Mouse (Mus musculus): ENCODE results near the gene Zmiz2. TPM values are rescaled to one million over a fixed set of nuclear protein-coding genes. Genes with fewer than 3 reads are reported as not detected.

The Zmiz2 gene
- polyA plus RNA-seq, 1 experiment: 51.5 TPM

GRCm38 (mm10) chr11:6402515-6403510 is 13.9 kb downstream of the Zmiz2 start:
- no peak overlapping the region for H3K4me3 ChIP-seq (ENCODE audit: low read depth, low read length)
- peaks cover 3% of the 10 kb centered on the region for H3K4me1 ChIP-seq (ENCODE audit: control insufficient read depth, insufficient read depth, low read length)
- no peak overlapping the region for H3K9ac ChIP-seq (ENCODE audit: low read depth, poor library complexity, severe bottlenecking)
- H3K27ac ChIP-seq (ENCODE audit: insufficient read depth, low read length): no peak overlapping the region
- H3K36me3 ChIP-seq (ENCODE audit: control insufficient read depth, insufficient read depth, low read length, poor library complexity, severe bottlenecking): peaks cover 56% of the 10 kb centered on the region
- no peaks in the 10 kb centered on the region for H3K27me3 ChIP-seq (ENCODE audit: control insufficient read depth, insufficient read depth, low read length, poor library complexity, severe bottlenecking)
- TF ChIP-seq CTCF (IDR thresholded peaks at IDR 0.05; ENCODE audit: low read depth, low read length) (peak; percentile 89), POLR2A (IDR thresholded peaks at IDR 0.05; ENCODE audit: insufficient read depth, low read length) (no peak), EP300 (IDR thresholded peaks at IDR 0.05; ENCODE audit: insufficient read depth, low read depth, low read length) (no peak)
- no peaks in the 10 kb centered on the region for H3K9me3 ChIP-seq (replicated peaks; ENCODE audit: control insufficient read depth, insufficient read depth, low read length, poor library complexity, severe bottlenecking)

GRCm38 (mm10) chr11:6403830-6404405 is 15.0 kb downstream of the Zmiz2 start:
- no peak for TF ChIP-seq POLR2A (IDR thresholded peaks at IDR 0.05; ENCODE audit: insufficient read depth, low read length)
- no peak for TF ChIP-seq CTCF (IDR thresholded peaks at IDR 0.05; ENCODE audit: low read depth, low read length)
- TF ChIP-seq EP300 (IDR thresholded peaks at IDR 0.05; ENCODE audit: insufficient read depth, low read depth, low read length): no peak
- H3K4me1 ChIP-seq (ENCODE audit: control insufficient read depth, insufficient read depth, low read length): peaks cover 3% of the 10 kb centered on the region
- no peak overlapping the region for H3K9ac ChIP-seq (ENCODE audit: low read depth, poor library complexity, severe bottlenecking)
- H3K27ac ChIP-seq (ENCODE audit: insufficient read depth, low read length): no peak overlapping the region
- H3K36me3 ChIP-seq (ENCODE audit: control insufficient read depth, insufficient read depth, low read length, poor library complexity, severe bottlenecking): peaks cover 50% of the 10 kb centered on the region
- no peak overlapping the region for H3K4me3 ChIP-seq (ENCODE audit: low read depth, low read length)
- H3K9me3 ChIP-seq (replicated peaks; ENCODE audit: control insufficient read depth, insufficient read depth, low read length, poor library complexity, severe bottlenecking): no peaks in the 10 kb centered on the region
- no peaks in the 10 kb centered on the region for H3K27me3 ChIP-seq (ENCODE audit: control insufficient read depth, insufficient read depth, low read length, poor library complexity, severe bottlenecking)

GRCm38 (mm10) chr11:6404699-6405566 is 16.1 kb downstream of the Zmiz2 start:
- Histone ChIP-seq H3K9ac (ENCODE audit: low read depth, poor library complexity, severe bottlenecking) (no peak overlapping the region), H3K4me1 (ENCODE audit: control insufficient read depth, insufficient read depth, low read length) (peaks cover 4% of the 10 kb centered on the region), H3K9me3 (replicated peaks; ENCODE audit: control insufficient read depth, insufficient read depth, low read length, poor library complexity, severe bottlenecking) (no peaks in the 10 kb centered on the region), H3K27ac (ENCODE audit: insufficient read depth, low read length) (peak overlapping the region; percentile 66; the same call in 1 of the 2 replicates), H3K4me3 (ENCODE audit: low read depth, low read length) (no peak overlapping the region), H3K27me3 (ENCODE audit: control insufficient read depth, insufficient read depth, low read length, poor library complexity, severe bottlenecking) (no peaks in the 10 kb centered on the region), H3K36me3 (ENCODE audit: control insufficient read depth, insufficient read depth, low read length, poor library complexity, severe bottlenecking) (peaks cover 45% of the 10 kb centered on the region)
- TF ChIP-seq EP300 (IDR thresholded peaks at IDR 0.05; ENCODE audit: insufficient read depth, low read depth, low read length) (no peak), CTCF (IDR thresholded peaks at IDR 0.05; ENCODE audit: low read depth, low read length) (no peak), POLR2A (IDR thresholded peaks at IDR 0.05; ENCODE audit: insufficient read depth, low read length) (no peak)

GRCm38 (mm10) chr11:6405591-6406081 is 16.8 kb downstream of the Zmiz2 start:
- H3K27ac ChIP-seq (ENCODE audit: insufficient read depth, low read length): peak overlapping the region; percentile 66
- TF ChIP-seq CTCF (IDR thresholded peaks at IDR 0.05; ENCODE audit: low read depth, low read length): no peak
- no peak for TF ChIP-seq POLR2A (IDR thresholded peaks at IDR 0.05; ENCODE audit: insufficient read depth, low read length)
- no peak for TF ChIP-seq EP300 (IDR thresholded peaks at IDR 0.05; ENCODE audit: insufficient read depth, low read depth, low read length)
- H3K27me3 ChIP-seq (ENCODE audit: control insufficient read depth, insufficient read depth, low read length, poor library complexity, severe bottlenecking): no peaks in the 10 kb centered on the region
- peaks cover 43% of the 10 kb centered on the region for H3K36me3 ChIP-seq (ENCODE audit: control insufficient read depth, insufficient read depth, low read length, poor library complexity, severe bottlenecking)
- no peaks in the 10 kb centered on the region for H3K9me3 ChIP-seq (replicated peaks; ENCODE audit: control insufficient read depth, insufficient read depth, low read length, poor library complexity, severe bottlenecking)
- H3K4me3 ChIP-seq (ENCODE audit: low read depth, low read length): no peak overlapping the region
- peaks cover 4% of the 10 kb centered on the region for H3K4me1 ChIP-seq (ENCODE audit: control insufficient read depth, insufficient read depth, low read length)
- H3K9ac ChIP-seq (ENCODE audit: low read depth, poor library complexity, severe bottlenecking): no peak overlapping the region

- Histone ChIP-seq H3K27me3 (ENCODE audit: control insufficient read depth, insufficient read depth, low read length, poor library complexity, severe bottlenecking) (no peaks in the 10 kb centered on the region), H3K9me3 (replicated peaks; ENCODE audit: control insufficient read depth, insufficient read depth, low read length, poor library complexity, severe bottlenecking) (no peaks in the 10 kb centered on the region), H3K36me3 (ENCODE audit: control insufficient read depth, insufficient read depth, low read length, poor library complexity, severe bottlenecking) (peaks cover 38% of the 10 kb centered on the region), H3K27ac (ENCODE audit: insufficient read depth, low read length) (peak overlapping the region; percentile 66), H3K9ac (ENCODE audit: low read depth, poor library complexity, severe bottlenecking) (no peak overlapping the region), H3K4me3 (ENCODE audit: low read depth, low read length) (no peak overlapping the region), H3K4me1 (ENCODE audit: control insufficient read depth, insufficient read depth, low read length) (peaks cover 4% of the 10 kb centered on the region)
- TF ChIP-seq CTCF (IDR thresholded peaks at IDR 0.05; ENCODE audit: low read depth, low read length): no peak
- TF ChIP-seq POLR2A (IDR thresholded peaks at IDR 0.05; ENCODE audit: insufficient read depth, low read length): no peak
- TF ChIP-seq EP300 (IDR thresholded peaks at IDR 0.05; ENCODE audit: insufficient read depth, low read depth, low read length): no peak
These were observed 17.6 kb downstream of the Zmiz2 start for GRCm38 (mm10) chr11:6406251-6407161.
